Mouse (Mus musculus) monocyte, adult 5-6 weeks (primary cell): ENCODE data around the gene Iqcf4. TPM values are rescaled to one million over a fixed set of nuclear protein-coding genes. Genes with fewer than 3 reads are reported as not detected.

ENCODE experiments used
- ATAC-seq: fragments of 153-309, 156-312 bp; replicated peaks from 2 replicates; pipeline ENCODE4 v1.8.0; 2017; ENCODE audit warnings: mild to moderate bottlenecking; ENCODE audit not compliant: low TSS enrichment, insufficient number of reproducible peaks, severe bottlenecking, poor library complexity, low FRiP score
- total RNA-seq: library from RNA; stranded (forward); fragments of 200-1000, 200-491, 200-594 nt; gene quantifications from 3 replicates; pipeline ENCODE4 v1.2.3, GENCODE M21; 2017

Iqcf4 gene
- total RNA-seq, 1 experiment from 2014 or later = not detected

- no peak for ATAC-seq
These were observed 36.5 kb downstream of the Iqcf4 start for GRCm38 (mm10) chr9:106534296-106534695.

GRCm38 (mm10) chr9:106531833-106532232, 39.0 kb downstream of the Iqcf4 start:
- peak; percentile 70; the same call in 1 of the 2 replicates for ATAC-seq

- no peak for ATAC-seq
These were observed 50.9 kb downstream of the Iqcf4 start for GRCm38 (mm10) chr9:106519909-106520308.

- ATAC-seq = no peak
These were observed 51.4 kb downstream of the Iqcf4 start for GRCm38 (mm10) chr9:106519433-106519832.

Other genes with a start within 250 kb of the Iqcf4 start
- 8.7 to 21.2 TPM (median 12.2 TPM) in 3 replicates for gene Dusp7, start 202.4 kb downstream of the Iqcf4 start, total RNA-seq
- gene Rpl29, start 141.5 kb downstream of the Iqcf4 start, total RNA-seq = 521 to 617 TPM (median 563 TPM) in 3 replicates
- 2.8 to 9.5 TPM (median 5.4 TPM) in 3 replicates for gene Acy1, start 132.7 kb downstream of the Iqcf4 start, total RNA-seq
- gene Abhd14b, start 123.5 kb downstream of the Iqcf4 start, total RNA-seq = 2.7 to 3.3 TPM (median 3.2 TPM) in 3 replicates
- gene Abhd14a, start 123.3 kb downstream of the Iqcf4 start, total RNA-seq = 1.5 to 6.5 TPM in 2 of 3 replicates, not detected in the other
- gene Pcbp4, start 117.7 kb downstream of the Iqcf4 start, total RNA-seq = 1.2 to 9.7 TPM (median 2.7 TPM) in 3 replicates
- gene Gpr62, start 105.1 kb downstream of the Iqcf4 start, total RNA-seq = 0.48 TPM in 1 of 3 replicates, not detected in the others
- 27.1 to 41.0 TPM (median 35.1 TPM) in 3 replicates for gene Rrp9, start 95.0 kb downstream of the Iqcf4 start, total RNA-seq
- gene Parp3, start 94.0 kb downstream of the Iqcf4 start, total RNA-seq = 40.5 to 57.0 TPM (median 45.9 TPM) in 3 replicates
- not detected in 3 replicates for gene Iqcf1, start 71.0 kb downstream of the Iqcf4 start, total RNA-seq
- not detected in 3 replicates for gene Iqcf5, start 56.4 kb downstream of the Iqcf4 start, total RNA-seq
- 6.7 TPM in 1 of 3 replicates, not detected in the others for gene Iqcf3, start 9.4 kb downstream of the Iqcf4 start, total RNA-seq
- gene Iqcf6, start 55.6 kb upstream of the Iqcf4 start, total RNA-seq = not detected in 3 replicates
- not detected in 3 replicates for gene Grm2, start 85.1 kb upstream of the Iqcf4 start, total RNA-seq
- 17.0 to 22.9 TPM (median 19.3 TPM) in 3 replicates for gene Tex264, start 114.9 kb upstream of the Iqcf4 start, total RNA-seq
- 10.3 to 29.7 TPM (median 14.5 TPM) in 3 replicates for gene Rad54l2, start 218.2 kb upstream of the Iqcf4 start, total RNA-seq